Comparison of ENCODE assay signal across 8 mouse cellular contexts in the genomic region with DNA sequence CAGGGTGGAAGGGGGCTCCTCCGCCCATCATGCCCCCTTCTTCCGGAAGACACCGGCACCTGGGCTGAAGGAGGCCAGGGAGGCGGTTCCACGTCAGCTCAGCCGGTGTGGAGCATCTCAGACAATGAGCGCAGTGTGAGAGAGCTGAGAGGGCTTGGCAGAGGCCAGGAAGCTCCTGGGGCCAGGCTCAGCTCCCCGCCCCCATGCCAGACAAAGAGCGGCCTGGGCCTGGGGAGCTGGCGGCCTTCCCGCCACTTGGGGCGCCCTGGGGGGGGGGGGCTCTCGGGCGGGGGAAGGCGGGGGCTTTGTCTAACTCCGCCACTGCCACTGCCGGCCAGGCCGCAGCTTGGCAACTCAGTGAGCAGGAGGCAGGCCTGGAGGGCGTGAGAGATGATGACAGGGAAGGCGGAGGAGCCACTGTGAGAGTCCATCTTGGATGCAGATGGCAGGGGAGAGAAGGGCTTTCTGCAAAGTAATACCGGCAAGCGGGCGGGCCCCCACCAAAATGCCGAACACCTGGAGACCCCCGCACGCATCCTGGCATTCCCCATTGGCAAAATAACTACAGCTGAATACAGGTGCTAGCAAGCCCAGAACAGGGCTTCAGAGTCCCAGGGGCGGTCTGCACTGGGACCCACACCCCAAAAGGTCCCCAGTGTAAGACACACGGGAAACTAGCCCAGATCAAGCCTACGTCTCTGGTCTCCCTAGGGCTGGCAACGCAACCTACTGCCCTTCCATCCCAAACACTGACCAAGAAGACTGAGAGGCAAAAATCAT. TPM values are rescaled to one million over a fixed set of nuclear protein-coding genes. Genes with fewer than 3 reads are reported as not detected.
DNase-seq lines count a peak whose midpoint lies in the region; ATAC-seq lines count a peak whose summit lies in the region.

No protein-coding gene starts in this region.

- WGBS in hindbrain, embryonic 11.5 days = under 1% methylated on average over 21 of the region's 30 CpGs

- peak; percentile 97 for DNase-seq in Muller cell, postnatal 12 days (ENCODE audit: inconsistent ontology term)
- peak; percentile 91 for DNase-seq in cerebellum, adult 9-11 months
- peak; percentile 92 for DNase-seq in hindbrain, embryonic 11.5 days (ENCODE audit: low spot score)
- DNase-seq in layer of hippocampus, postnatal 14 days (ENCODE audit: low spot score in 2 of 2) = peak; percentile 75 to 86
- DNase-seq in lung, postnatal 25 days (ENCODE audit: low spot score) = peak; percentile 80
- DNase-seq in retina, embryonic 14.5 days (ENCODE audit: low spot score) = peak; percentile 92
- DNase-seq in thymus, postnatal 4 days = peak; percentile 81

- peaks cover 9% of the 10 kb centered on the region for H3K4me1 ChIP-seq in hindbrain, embryonic 11.5 days (replicated peaks; ENCODE audit: control insufficient read depth, insufficient read depth, low read length)

- peak overlapping the region; percentile 100 for H3K27ac ChIP-seq in hindbrain, embryonic 11.5 days (ENCODE audit: low read depth, low read length)

- ATAC-seq in frontal cortex, adult (ENCODE audit: low TSS enrichment) = 0 out of 2 replicates have a peak, but pooled peaks have one; percentile 17
- ATAC-seq in hindbrain, embryonic 11.5 days (ENCODE audit: low FRiP score) = peak; percentile 93

- no peaks in the 10 kb centered on the region for H3K27me3 ChIP-seq in hindbrain, embryonic 11.5 days (ENCODE audit: control insufficient read depth, insufficient read depth, low read length)

- H3K9ac ChIP-seq in hindbrain, embryonic 11.5 days (ENCODE audit: low read depth, low read length) = peak overlapping the region; percentile 100

- no peaks in the 10 kb centered on the region for H3K9me3 ChIP-seq in hindbrain, embryonic 11.5 days (ENCODE audit: control insufficient read depth, low read length)

- peaks cover 8% of the 10 kb centered on the region for H3K36me3 ChIP-seq in hindbrain, embryonic 11.5 days (ENCODE audit: control insufficient read depth, insufficient read depth, low read length)

- H3K4me3 ChIP-seq in hindbrain, embryonic 11.5 days (ENCODE audit: low read depth, low read length) = peak overlapping the region; percentile 98

- H3K4me2 ChIP-seq in hindbrain, embryonic 11.5 days (replicated peaks; ENCODE audit: low read depth, low read length) = peak overlapping the region; percentile 89

RNA-seq across cellular contexts. Expression of gene Cdk2ap1, which starts 10.6 kb away (rescaled TPM):
- polyA plus RNA-seq in hindbrain, embryonic 11.5 days (2014; fragmentation: Nextera tagmentation; extraction: Ambion mirVana) = 155 and 243 TPM in 2 replicates
- 10 to 100 TPM; 95.4 to 99.6 TPM for total RNA-seq in layer of hippocampus, postnatal 14 days (2021)

RNA-seq across cellular contexts. Expression of gene 2810006K23Rik, which starts 24.4 kb away (rescaled TPM):
- 17.4 and 19.7 TPM in 2 replicates for polyA plus RNA-seq in hindbrain, embryonic 11.5 days (2014; fragmentation: Nextera tagmentation; extraction: Ambion mirVana)
- 10 to 100 TPM; 13.8 to 15.8 TPM for total RNA-seq in layer of hippocampus, postnatal 14 days (2021)

RNA-seq across cellular contexts. Expression of gene Mphosph9, which starts 24.6 kb away (rescaled TPM):
- polyA plus RNA-seq in hindbrain, embryonic 11.5 days (2014; fragmentation: Nextera tagmentation; extraction: Ambion mirVana) = 15.5 and 20.5 TPM in 2 replicates
- total RNA-seq in layer of hippocampus, postnatal 14 days (2021) = 10 to 100 TPM; 15.0 to 17.8 TPM

Comparison
In these comparisons a context has a peak if more than half of its experiments do, and no peak if none do; other contexts are left out.
1. Peak in every context shown above with its lines: DNase-seq, ATAC-seq, H3K4me3 ChIP-seq and H3K27ac ChIP-seq.